Mouse (Mus musculus) MEL (cell line): Measurements from ENCODE around the gene Itga10. TPM values are rescaled to one million over a fixed set of nuclear protein-coding genes. Genes with fewer than 3 reads are reported as not detected.

Source experiments
- DNase-seq: peaks from one replicate; pipeline ENCODE4 v3.0.0; 2011; ENCODE audit warnings: low read depth, low spot score
- H3K27ac ChIP-seq: 2 replicates; pipeline ENCODE4 v1.5.1; 2012; ENCODE audit warnings: low read depth, mild to moderate bottlenecking, control low read depth, low read length, moderate library complexity; ENCODE audit not compliant: control insufficient read depth
- H3K27me3 ChIP-seq, 2 experiments: fragments of 150-350 bp in 1 of 2; sonication (generic) in 1 of 2; 2 replicates each; pipeline ENCODE4 v1.6.1; 2012; ENCODE audit warnings: low read length in 2 of 2, mild to moderate bottlenecking in 2 of 2, improper control_type of control experiment in 1 of 2, moderate library complexity in 1 of 2; ENCODE audit not compliant: insufficient read depth in 2 of 2, control insufficient read depth in 1 of 2
- H3K36me3 ChIP-seq, 2 experiments: 2 replicates each; pipeline ENCODE4 v1.6.1; 2012 to 2014; ENCODE audit warnings: low read length in 2 of 2, improper control_type of control experiment in 1 of 2, inconsistent platforms in 1 of 2, mild to moderate bottlenecking in 1 of 2; ENCODE audit not compliant: insufficient read depth in 2 of 2, control insufficient read depth in 1 of 2
- H3K4me1 ChIP-seq, 2 experiments: fragments of 150-350 bp in 1 of 2; sonication (generic) in 1 of 2; 2 replicates each; pipeline ENCODE4 v1.6.1; 2012; ENCODE audit warnings: low read length in 2 of 2, improper control_type of control experiment in 1 of 2, mild to moderate bottlenecking in 1 of 2; ENCODE audit not compliant: insufficient read depth in 2 of 2, control insufficient read depth in 1 of 2
- H3K4me3 ChIP-seq, 2 experiments: fragments of 150-350 bp in 1 of 2; sonication (generic) in 1 of 2; 2 replicates each; pipeline ENCODE4 v1.5.1; 2012; ENCODE audit warnings: low read depth in 2 of 2, low read length in 2 of 2, mild to moderate bottlenecking in 2 of 2, moderate library complexity in 2 of 2, control low read depth in 1 of 2, improper control_type of control experiment in 1 of 2; ENCODE audit not compliant: control insufficient read depth in 1 of 2, insufficient read depth in 1 of 2
- H3K79me2 ChIP-seq: 2 replicates; pipeline ENCODE4 v1.6.1; 2012; ENCODE audit warnings: mild to moderate bottlenecking, low read length, moderate library complexity; ENCODE audit not compliant: control insufficient read depth, poor library complexity, insufficient read depth
- H3K9ac ChIP-seq: 2 replicates; pipeline ENCODE4 v1.6.1; 2012; ENCODE audit warnings: low read depth, mild to moderate bottlenecking, control low read depth, low read length, moderate library complexity; ENCODE audit not compliant: control insufficient read depth, poor library complexity, severe bottlenecking
- H3K9me3 ChIP-seq: fragments of 150-350 bp; sonication (generic); replicated peaks from 2 replicates; pipeline ENCODE4 v1.6.1; 2012; ENCODE audit warnings: mild to moderate bottlenecking, low read length, improper control_type of control experiment, moderate library complexity; ENCODE audit not compliant: insufficient read depth
- BHLHE40 ChIP-seq: IDR thresholded peaks from 2 replicates; pipeline ENCODE4 v1.6.1; 2012; ENCODE audit warnings: low read depth, mild to moderate bottlenecking, inconsistent platforms, low read length, improper control_type of control experiment, borderline replicate concordance
- CTCF ChIP-seq, 3 experiments: IDR thresholded peaks in 2 of 3; conservative IDR thresholded peaks in 1 of 3; 2 replicates each; pipeline ENCODE4 v1.5.1; 2011 to 2012; ENCODE audit warnings: low read length in 3 of 3, low read depth in 2 of 3, mild to moderate bottlenecking in 2 of 3, improper control_type of control experiment in 1 of 3, inconsistent platforms in 1 of 3, mixed read lengths in 1 of 3, moderate library complexity in 1 of 3; ENCODE audit not compliant: control insufficient read depth in 1 of 3, insufficient read depth in 1 of 3, poor library complexity in 1 of 3, severe bottlenecking in 1 of 3
- E2F4 ChIP-seq: IDR thresholded peaks from 2 replicates; pipeline ENCODE4 v1.6.1; 2011; ENCODE audit warnings: low read depth, low read length, improper control_type of control experiment, borderline replicate concordance
- EP300 ChIP-seq, 2 experiments: IDR thresholded peaks; 2 replicates each; pipeline ENCODE4 v1.6.1; 2011; ENCODE audit warnings: improper control_type of control experiment in 2 of 2, low read length in 2 of 2, low read depth in 1 of 2, mild to moderate bottlenecking in 1 of 2
- MAX ChIP-seq: IDR thresholded peaks from 2 replicates; pipeline ENCODE4 v1.6.1; 2011; ENCODE audit warnings: low read length, improper control_type of control experiment
- MEF2A ChIP-seq: IDR thresholded peaks from 2 replicates; pipeline ENCODE4 v1.6.1; 2014; ENCODE audit warnings: low read depth, mild to moderate bottlenecking, inconsistent platforms, low read length, improper control_type of control experiment; ENCODE audit not compliant: poor library complexity, insufficient replicate concordance, severe bottlenecking; ENCODE audit errors: extremely low read depth
- MYB ChIP-seq: IDR thresholded peaks from 2 replicates; pipeline ENCODE4 v1.6.1; 2011; ENCODE audit warnings: mild to moderate bottlenecking, low read depth, low read length, improper control_type of control experiment
- MYC ChIP-seq: IDR thresholded peaks from 2 replicates; pipeline ENCODE4 v1.6.1; 2011; ENCODE audit warnings: low read depth, mild to moderate bottlenecking, low read length, improper control_type of control experiment, moderate library complexity
- POLR2AphosphoS2 ChIP-seq: IDR thresholded peaks from 2 replicates; pipeline ENCODE4 v1.6.1; 2011; ENCODE audit warnings: low read length, improper control_type of control experiment
- POLR2AphosphoS5 ChIP-seq: IDR thresholded peaks from 2 replicates; pipeline ENCODE4 v1.6.1; 2012; ENCODE audit warnings: low read depth, borderline replicate concordance, mild to moderate bottlenecking, inconsistent platforms, low read length, moderate library complexity, mixed read lengths
- RAD21 ChIP-seq: IDR thresholded peaks from 2 replicates; pipeline ENCODE4 v1.6.1; 2011; ENCODE audit warnings: mild to moderate bottlenecking, low read depth, low read length, improper control_type of control experiment
- SMC3 ChIP-seq: IDR thresholded peaks from 2 replicates; pipeline ENCODE4 v1.6.1; 2011; ENCODE audit warnings: low read depth, low read length, improper control_type of control experiment
- USF1 ChIP-seq: IDR thresholded peaks from 2 replicates; pipeline ENCODE4 v1.6.1; 2014; ENCODE audit warnings: low read depth, mild to moderate bottlenecking, inconsistent platforms, low read length, improper control_type of control experiment, moderate library complexity
- polyA plus RNA-seq, 2 experiments: library from polyadenylated mRNA; stranded (reverse) in 1 of 2; unstranded in 1 of 2; fragments of >175 nt in 1 of 2; fragments of >200 nt in 1 of 2; gene quantifications; 2 replicates each; pipeline versions ENCODE4 v1.2.1 to v1.2.4; 2012; ENCODE audit warnings: low replicate concordance in 2 of 2, low read depth in 1 of 2; ENCODE audit not compliant: insufficient read length in 2 of 2, insufficient read depth in 1 of 2, missing spikeins in 1 of 2
- total RNA-seq: library from RNA; depleted of rRNA; stranded (reverse); fragments of 300-350 nt; gene quantifications from 2 replicates; pipeline ENCODE4 v1.2.3, GENCODE M21; 2012

Itga10 gene
- total and polyA plus RNA-seq, 3 experiments, result 1.0 to 2.9 TPM; not detected in 1

- Histone ChIP-seq H3K9ac (peak overlapping the region; percentile 37), H3K4me3 (peak overlapping the region; percentile 38 to 45; a peak in 3 of 4 replicates), H3K36me3 (peaks cover 0 to 7% of the 10 kb centered on the region in 2 experiments; a peak in 2 of 4 replicates), H3K79me2 (peaks cover 3% of the 10 kb centered on the region; the same call in 1 of the 2 replicates), H3K27me3 (no peaks in the 10 kb centered on the region), H3K27ac (no peak overlapping the region), H3K9me3 (no peaks in the 10 kb centered on the region), H3K4me1 (peaks cover 8 to 12% of the 10 kb centered on the region in 2 experiments)
- TF ChIP-seq USF1 (no peak), MEF2A (no peak), CTCF (IDR thresholded peaks at IDR 0.05 in 2 of 3, conservative IDR thresholded peaks at IDR 0.05 in 1 of 3; ENCODE audit: control insufficient read depth in 1 of 3, insufficient read depth in 1 of 3, low read depth in 2 of 3, low read length in 3 of 3, poor library complexity in 1 of 3, severe bottlenecking in 1 of 3) (no peak), BHLHE40 (no peak), RAD21 (no peak), POLR2AphosphoS2 (no peak)
- DNase-seq, result peak; percentile 28
These were observed 47.0 kb upstream of the Itga10 start for GRCm38 (mm10) chr3:96598156-96599068.

- Histone ChIP-seq H3K79me2 (peaks cover 1% of the 10 kb centered on the region; the same call in 1 of the 2 replicates), H3K9me3 (no peaks in the 10 kb centered on the region), H3K36me3 (peaks cover 0 to 7% of the 10 kb centered on the region in 2 experiments; a peak in 2 of 4 replicates), H3K4me3 (no peak overlapping the region), H3K27ac (no peak overlapping the region), H3K9ac (no peak overlapping the region), H3K4me1 (peaks cover 8 to 12% of the 10 kb centered on the region in 2 experiments), H3K27me3 (no peaks in the 10 kb centered on the region)
- no peak for DNase-seq
- TF ChIP-seq MAX (no peak), SMC3 (no peak), E2F4 (no peak), RAD21 (no peak), MYB (no peak), EP300 (IDR thresholded peaks at IDR 0.05; ENCODE audit: low read depth in 1 of 2, low read length in 2 of 2) (no peak), POLR2AphosphoS5 (no peak), MYC (no peak)
These were observed 46.4 kb upstream of the Itga10 start for GRCm38 (mm10) chr3:96599069-96599393.
